In genomic region chr10:9642077-9642476, GRCm38 (mm10) we compare ENCODE assay signal across 14 mouse cellular contexts. TPM values are rescaled to one million over a fixed set of nuclear protein-coding genes. Genes with fewer than 3 reads are reported as not detected.
A peak's percentile ranks its signal among the peaks of the same experiment; 100 is the strongest.
DNase-seq lines count a peak whose midpoint lies in the region; ATAC-seq lines count a peak whose summit lies in the region.
"Had no signal": no experiment of that assay in that cellular context is flagged by ENCODE, and none has a peak within 500 bp of the region (broad histone marks: within the 10 kb centered on the region; RNA-seq: fewer than 3 reads in every experiment).

No protein-coding gene starts in this region.

- no peak for ATAC-seq in CD4-positive, CD25-positive, alpha-beta regulatory T cell, adult 4 months

- intact Hi-C loops in gastrocnemius, postnatal 14 days (cut with DNase I; ENCODE audit: low total_unique reads), result no loop called here
- intact Hi-C loops in heart, postnatal 14 days (cut with DNase I), result no loop called here

- peak; percentile 10 for DNase-seq in gastrocnemius, adult 18-20 months (ENCODE audit: low spot score)
- no peak for DNase-seq in gastrocnemius, postnatal 14 days
- peak; percentile 32 for DNase-seq in brain, embryonic 18.5 days (ENCODE audit: low read depth, low spot score)
- DNase-seq in heart, postnatal 14 days, result peak; percentile 15 to 28
- peak; percentile 42 for DNase-seq in right cerebral cortex, postnatal 14 days
- DNase-seq in B cell, adult 2 months, result no peak
- DNase-seq in layer of hippocampus, adult 9-10 months (ENCODE audit: low spot score), result no peak
- DNase-seq: cerebellum, adult 9-10 months; embryo, embryonic 11 days; lung, embryonic 14.5 days had no signal

RNA-seq across cellular contexts. Expression of gene Samd5, which starts 32.9 kb away (rescaled TPM):
- 1 to 10 TPM; 1.1 to 1.3 TPM for total RNA-seq in gastrocnemius, adult 18-20 months (2021)
- 1 to 10 TPM; 1.6 to 4.3 TPM for total RNA-seq in gastrocnemius, postnatal 14 days (2021)
- total RNA-seq in heart, postnatal 14 days (2021), result 1 to 10 TPM; 6.2 to 6.7 TPM
- polyA plus RNA-seq in CD4-positive, CD25-positive, alpha-beta regulatory T cell, adult 4 months (2017; shearing (Covaris generic)), result not detected
- total RNA-seq: MEL had no signal
- polyA plus RNA-seq: C2C12; erythroblast, embryonic 14.5 days had no signal

Comparison
In these comparisons a context has a peak if more than half of its experiments do, and no peak if none do; other contexts are left out.
1. DNase-seq: peak in gastrocnemius, adult 18-20 months (single experiment), brain, embryonic 18.5 days (single experiment), heart, postnatal 14 days (2 of 2) and right cerebral cortex, postnatal 14 days (single experiment); none in gastrocnemius, postnatal 14 days (single experiment), B cell, adult 2 months (0 of 2) and layer of hippocampus, adult 9-10 months (single experiment).